Mouse (Mus musculus) intestine, embryonic 16.5 days (tissue): ENCODE measurements around the gene Rab3a. TPM values are rescaled to one million over a fixed set of nuclear protein-coding genes. Genes with fewer than 3 reads are reported as not detected.

Experiments used
- ATAC-seq: fragments of 200-750 bp; cut with Nextera tagmentation; 2 replicates; pipeline ENCODE4 v1.8.0; 2017; ENCODE audit warnings: moderate TSS enrichment, moderate library complexity
- H3K27ac ChIP-seq: fragments of 300-500 bp; sonication (generic); 2 replicates; pipeline ENCODE4 v1.5.1; 2014; ENCODE audit warnings: mild to moderate bottlenecking, low read length
- H3K27me3 ChIP-seq: fragments of 300-500 bp; sonication (generic); replicated peaks from 2 replicates; pipeline ENCODE4 v1.6.1; 2014; ENCODE audit warnings: low read length, control low read depth, mixed read lengths; ENCODE audit not compliant: control insufficient read depth, insufficient read depth
- H3K36me3 ChIP-seq: fragments of 300-500 bp; sonication (generic); 2 replicates; pipeline ENCODE4 v1.6.1; 2014; ENCODE audit warnings: low read length, control low read depth; ENCODE audit not compliant: control insufficient read depth, insufficient read depth
- H3K4me1 ChIP-seq: fragments of 300-500 bp; sonication (generic); 2 replicates; pipeline ENCODE4 v1.6.1; 2014; ENCODE audit warnings: low read length, control low read depth, mixed read lengths; ENCODE audit not compliant: control insufficient read depth, insufficient read depth
- H3K4me2 ChIP-seq: fragments of 300-500 bp; sonication (generic); 2 replicates; pipeline ENCODE4 v1.6.1; 2014; ENCODE audit warnings: low read depth, low read length, control low read depth
- H3K4me3 ChIP-seq: fragments of 300-500 bp; sonication (generic); 2 replicates; pipeline ENCODE4 v1.5.1; 2014; ENCODE audit warnings: mild to moderate bottlenecking, low read length
- H3K9ac ChIP-seq: fragments of 300-500 bp; sonication (generic); 2 replicates; pipeline ENCODE4 v1.6.1; 2014; ENCODE audit warnings: low read depth, low read length
- H3K9me3 ChIP-seq: fragments of 300-500 bp; sonication (generic); 2 replicates; pipeline ENCODE4 v1.6.1; 2016; ENCODE audit warnings: low read length, control low read depth; ENCODE audit not compliant: control insufficient read depth
- WGBS: fragments of 180-500 bp; shearing (Covaris S2); extraction: QIAGEN DNeasy Blood & Tissue Kit; methylation state at CpG from one replicate; pipeline ENCODE4 v1.1.7; 2014; 5-methylcytosine and 5-hydroxymethylcytosine counted together
- polyA plus RNA-seq: library from polyadenylated mRNA; unstranded; fragments of >200 nt; fragmentation: Nextera tagmentation; extraction: Ambion mirVana; gene quantifications from 2 replicates; pipeline ENCODE4 v1.2.1, GENCODE M21; 2015

Gene Rab3a
- polyA plus RNA-seq, 1 experiment from 2014 or later: 25.6 TPM

GRCm38 (mm10) chr8:70737705-70738104 lies 16.8 kb upstream of the Rab3a start:
- no peak overlapping the region for H3K9ac ChIP-seq
- H3K4me2 ChIP-seq: no peak overlapping the region
- H3K9me3 ChIP-seq: no peaks in the 10 kb centered on the region
- WGBS: 72% methylated on average over 5 of the region's 5 CpGs
- no peak for ATAC-seq
- H3K4me3 ChIP-seq: no peak overlapping the region
- H3K36me3 ChIP-seq: no peaks in the 10 kb centered on the region
- no peak overlapping the region for H3K27ac ChIP-seq
- peaks cover 9% of the 10 kb centered on the region for H3K27me3 ChIP-seq
- no peaks in the 10 kb centered on the region for H3K4me1 ChIP-seq

GRCm38 (mm10) chr8:70738211-70738610 lies 16.3 kb upstream of the Rab3a start:
- H3K27me3 ChIP-seq: peaks cover 14% of the 10 kb centered on the region
- peaks cover under 1% of the 10 kb centered on the region; the same call in 1 of the 2 replicates for H3K4me1 ChIP-seq
- no peak overlapping the region for H3K4me3 ChIP-seq
- H3K9me3 ChIP-seq: no peaks in the 10 kb centered on the region
- H3K27ac ChIP-seq: no peak overlapping the region
- H3K9ac ChIP-seq: no peak overlapping the region
- ATAC-seq: no peak
- WGBS: 71% methylated on average over 3 of the region's 3 CpGs
- no peaks in the 10 kb centered on the region for H3K36me3 ChIP-seq
- H3K4me2 ChIP-seq: no peak overlapping the region

- H3K4me3 ChIP-seq: no peak overlapping the region
- H3K36me3 ChIP-seq: no peaks in the 10 kb centered on the region
- no peak overlapping the region for H3K27ac ChIP-seq
- peaks cover 46% of the 10 kb centered on the region for H3K27me3 ChIP-seq
- H3K9ac ChIP-seq: no peak overlapping the region
- 63% methylated on average over 5 of the region's 5 CpGs for WGBS
- H3K4me1 ChIP-seq: peaks cover 13% of the 10 kb centered on the region
- no peaks in the 10 kb centered on the region for H3K9me3 ChIP-seq
- no peak overlapping the region for H3K4me2 ChIP-seq
- ATAC-seq: no peak
These were observed 12.8 kb upstream of the Rab3a start for GRCm38 (mm10) chr8:70741661-70742060.

DNA sequence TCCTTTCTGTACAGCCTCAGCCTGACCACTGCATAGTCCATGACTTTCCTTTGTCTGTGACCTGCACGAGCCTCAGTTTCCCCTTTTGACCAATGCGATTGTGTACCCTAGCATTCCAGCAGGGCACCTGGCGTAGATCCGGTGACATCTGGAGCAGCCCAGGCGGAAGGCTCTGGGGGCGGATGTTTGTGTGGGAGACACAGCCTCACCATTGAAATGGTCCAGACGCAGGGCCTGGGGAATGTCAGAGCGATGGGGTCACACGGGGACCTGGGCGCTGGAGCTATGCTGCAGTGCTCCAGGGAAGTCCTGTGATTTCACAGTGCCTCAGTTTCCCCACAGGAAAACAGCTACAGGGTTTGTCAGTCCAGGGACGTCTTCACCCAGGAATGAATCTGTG lies 12.3 kb upstream of the Rab3a start:
- H3K4me1 ChIP-seq: peaks cover 13% of the 10 kb centered on the region
- H3K27me3 ChIP-seq: peaks cover 51% of the 10 kb centered on the region
- H3K36me3 ChIP-seq: no peaks in the 10 kb centered on the region
- WGBS: 45% methylated on average over 11 of the region's 11 CpGs
- no peak overlapping the region for H3K27ac ChIP-seq
- no peak overlapping the region for H3K4me2 ChIP-seq
- no peak overlapping the region for H3K4me3 ChIP-seq
- ATAC-seq: no peak
- H3K9me3 ChIP-seq: no peaks in the 10 kb centered on the region
- no peak overlapping the region for H3K9ac ChIP-seq

- H3K4me2 ChIP-seq: peak overlapping the region; percentile 15; the same call in 1 of the 2 replicates
- ATAC-seq: peak; percentile 17; the same call in 1 of the 2 replicates
- H3K9me3 ChIP-seq: no peaks in the 10 kb centered on the region
- H3K4me3 ChIP-seq: peak overlapping the region; percentile 37; the same call in 1 of the 2 replicates
- H3K9ac ChIP-seq: peak overlapping the region; percentile 44; the same call in 1 of the 2 replicates
- H3K27ac ChIP-seq: no peak overlapping the region
- WGBS: 6% methylated on average over 38 of the region's 38 CpGs
- peaks cover 13% of the 10 kb centered on the region for H3K4me1 ChIP-seq
- peaks cover 52% of the 10 kb centered on the region for H3K27me3 ChIP-seq
- H3K36me3 ChIP-seq: no peaks in the 10 kb centered on the region
These were observed 11.4 kb upstream of the Rab3a start for GRCm38 (mm10) chr8:70742981-70743655.

DNA sequence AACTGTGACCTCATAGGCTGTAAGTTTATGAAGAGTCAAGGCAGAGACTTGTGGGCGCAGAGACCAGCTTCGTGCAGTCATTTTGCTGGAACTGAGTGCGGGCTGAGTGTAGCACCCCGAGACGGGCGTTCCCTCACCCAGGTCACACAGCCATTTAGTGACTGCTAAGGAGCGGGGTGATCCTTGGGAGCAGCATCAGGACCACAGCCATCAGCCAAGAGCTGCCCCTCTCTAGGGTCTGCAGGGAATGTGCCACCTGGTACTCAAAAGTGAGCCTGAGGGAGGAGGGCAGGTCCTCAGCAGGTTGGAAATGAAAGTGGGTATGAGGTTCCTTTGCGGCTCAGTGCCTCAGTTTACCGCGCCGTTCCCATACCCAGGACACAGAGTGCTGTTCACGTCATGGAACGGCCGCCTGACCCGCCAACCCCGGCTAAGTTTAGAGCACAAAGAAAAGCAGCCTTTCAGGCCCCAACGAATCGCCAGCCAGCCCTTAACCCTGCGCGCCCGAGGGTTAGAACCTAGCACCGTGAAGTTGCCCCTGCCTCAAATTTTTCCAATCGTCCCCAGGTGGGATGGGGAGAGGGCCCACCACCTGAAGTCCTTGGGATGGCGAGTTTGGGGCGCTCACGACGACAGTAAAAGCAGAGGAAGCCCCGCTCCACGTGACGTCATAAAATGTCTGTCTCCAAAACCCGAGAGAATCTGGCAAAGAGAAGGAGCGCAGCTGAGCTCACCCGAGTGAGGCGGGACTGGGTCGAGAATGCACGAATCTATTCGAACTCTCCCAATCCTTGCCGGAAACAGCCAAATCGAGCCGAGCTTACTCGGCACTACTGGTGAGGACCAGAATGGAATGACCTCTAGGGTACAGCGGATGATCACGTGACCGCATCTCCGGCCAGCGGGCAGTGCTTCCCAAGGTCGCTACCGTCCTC lies 10.6 kb upstream of the Rab3a start:
- Histone ChIP-seq H3K27me3 (peaks cover 52% of the 10 kb centered on the region), H3K4me3 (peak overlapping the region; percentile 37), H3K36me3 (no peaks in the 10 kb centered on the region), H3K9me3 (no peaks in the 10 kb centered on the region), H3K4me2 (peak overlapping the region; percentile 48), H3K9ac (peak overlapping the region; percentile 44), H3K27ac (no peak overlapping the region), H3K4me1 (peaks cover 13% of the 10 kb centered on the region)
- WGBS: 7% methylated on average over 48 of the region's 48 CpGs
- ATAC-seq: peak; percentile 20; the same call in 1 of the 2 replicates

DNA sequence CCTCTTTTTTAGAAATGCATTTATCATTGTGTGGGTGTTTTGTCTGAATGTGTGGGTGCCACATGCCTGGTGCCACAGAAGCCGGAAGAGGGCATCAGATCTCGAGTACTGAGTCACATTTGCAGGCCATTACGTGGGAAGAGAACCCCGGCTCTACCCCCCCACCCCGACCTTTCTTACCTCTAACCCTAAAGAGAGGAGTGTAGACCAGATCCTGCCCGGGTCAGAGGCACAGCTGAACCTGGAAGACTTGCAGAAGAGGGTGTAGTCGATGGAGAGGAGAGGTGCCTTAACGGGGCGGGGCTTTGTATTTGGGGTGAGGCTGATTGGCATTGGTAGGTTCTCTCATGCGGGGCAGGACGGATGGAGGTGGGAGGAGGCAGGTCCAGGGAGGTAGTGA lies 9.7 kb upstream of the Rab3a start:
- no peak overlapping the region for H3K27ac ChIP-seq
- no peaks in the 10 kb centered on the region for H3K36me3 ChIP-seq
- peaks cover 13% of the 10 kb centered on the region for H3K4me1 ChIP-seq
- 57% methylated on average over 11 of the region's 11 CpGs for WGBS
- no peak overlapping the region for H3K9ac ChIP-seq
- H3K27me3 ChIP-seq: peaks cover 52% of the 10 kb centered on the region
- no peak overlapping the region for H3K4me3 ChIP-seq
- peak overlapping the region; percentile 48; the same call in 1 of the 2 replicates for H3K4me2 ChIP-seq
- H3K9me3 ChIP-seq: no peaks in the 10 kb centered on the region
- no peak for ATAC-seq

DNA sequence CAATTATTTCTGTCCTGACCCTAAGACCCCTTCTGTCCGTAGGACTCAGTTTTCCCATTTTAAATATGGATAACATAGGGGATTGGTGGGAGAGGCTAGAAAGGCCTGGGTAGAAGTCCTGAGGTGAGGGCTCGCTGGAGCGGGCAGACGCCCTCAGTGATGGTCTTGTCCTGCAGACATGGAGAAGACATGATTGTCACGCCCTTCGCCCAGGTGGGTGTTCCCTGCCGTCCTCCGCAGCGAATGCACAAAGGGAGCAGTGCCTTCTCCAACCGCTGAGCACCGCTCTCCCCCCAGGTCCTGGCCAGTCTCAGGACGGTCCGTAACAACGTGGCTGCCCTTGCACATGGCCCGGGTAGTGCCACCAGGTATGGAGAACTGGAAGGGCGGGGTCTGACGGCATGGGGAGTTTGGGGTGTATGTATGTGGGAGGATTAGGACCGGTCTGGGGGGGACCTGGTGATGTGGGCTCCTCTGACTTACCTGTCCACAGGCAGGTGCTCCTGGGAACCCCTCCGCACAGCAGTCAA lies 8.7 kb upstream of the Rab3a start:
- Histone ChIP-seq H3K4me3 (no peak overlapping the region), H3K4me1 (peaks cover 13% of the 10 kb centered on the region), H3K36me3 (no peaks in the 10 kb centered on the region), H3K9ac (no peak overlapping the region), H3K9me3 (no peaks in the 10 kb centered on the region), H3K4me2 (no peak overlapping the region), H3K27ac (no peak overlapping the region), H3K27me3 (peaks cover 52% of the 10 kb centered on the region)
- WGBS: 50% methylated on average over 19 of the region's 19 CpGs
- no peak for ATAC-seq

- Histone ChIP-seq H3K4me2 (no peak overlapping the region), H3K27me3 (peaks cover 52% of the 10 kb centered on the region), H3K4me3 (no peak overlapping the region), H3K4me1 (peaks cover 13% of the 10 kb centered on the region), H3K9ac (no peak overlapping the region; the same call in 1 of the 2 replicates), H3K36me3 (no peaks in the 10 kb centered on the region), H3K9me3 (no peaks in the 10 kb centered on the region), H3K27ac (no peak overlapping the region)
- WGBS: 63% methylated on average over 9 of the region's 9 CpGs
- ATAC-seq: no peak
These were observed 7.8 kb upstream of the Rab3a start for GRCm38 (mm10) chr8:70746676-70747075.
